Mouse (Mus musculus): Measurements from ENCODE around the gene Rpl22. TPM values are rescaled to one million over a fixed set of nuclear protein-coding genes. Genes with fewer than 3 reads are reported as not detected.
A peak's percentile ranks its signal among the peaks of the same experiment; 100 is the strongest.

Rpl22 gene
- 278 and 280 TPM in 2 replicates for polyA plus RNA-seq (2016; fragmentation: Nextera tagmentation; extraction: Ambion mirVana)

- Histone ChIP-seq H3K4me1 (replicated peaks) (peaks cover 13% of the 10 kb centered on the region), H3K9me3 (replicated peaks) (no peaks in the 10 kb centered on the region), H3K4me2 (peak within 1 kb of the TSS; percentile 84), H3K27me3 (replicated peaks) (no peaks in the 10 kb centered on the region), H3K9ac (peak within 1 kb of the TSS; percentile 95), H3K27ac (ENCODE audit: poor library complexity, severe bottlenecking) (peak within 1 kb of the TSS; percentile 74), H3K4me3 (peak within 1 kb of the TSS; percentile 95), H3K36me3 (peaks cover 35% of the 10 kb centered on the region)
- ATAC-seq (ENCODE audit: insufficient number of reproducible peaks, low FRiP score) = peak; percentile 96
- WGBS = under 1% methylated on average over 70 of the region's 70 CpGs
Observed at GRCm38 (mm10) chr4:152325574-152326411, at the start of gene Rpl22. Gene Rpl22 (plus strand): TSS chr4:152325742.

GRCm38 (mm10) chr4:152276389-152277347, 48.9 kb upstream of the Rpl22 start:
- WGBS = 46% methylated on average over 10 of the region's 10 CpGs
- no peak overlapping the region for H3K4me3 ChIP-seq
- no peaks in the 10 kb centered on the region for H3K9me3 ChIP-seq (replicated peaks)
- H3K27me3 ChIP-seq (replicated peaks) = peaks cover 37% of the 10 kb centered on the region
- H3K4me1 ChIP-seq (replicated peaks) = peaks cover 50% of the 10 kb centered on the region
- no peak overlapping the region for H3K27ac ChIP-seq (ENCODE audit: poor library complexity, severe bottlenecking)
- ATAC-seq (ENCODE audit: insufficient number of reproducible peaks, low FRiP score) = no peak
- no peak overlapping the region for H3K4me2 ChIP-seq
- no peak overlapping the region for H3K9ac ChIP-seq
- H3K36me3 ChIP-seq = peaks cover 26% of the 10 kb centered on the region

- Histone ChIP-seq H3K9ac (no peak overlapping the region), H3K9me3 (replicated peaks) (no peaks in the 10 kb centered on the region), H3K27me3 (replicated peaks) (peaks cover 50% of the 10 kb centered on the region), H3K27ac (ENCODE audit: poor library complexity, severe bottlenecking) (no peak overlapping the region), H3K4me2 (no peak overlapping the region), H3K36me3 (peaks cover 28% of the 10 kb centered on the region), H3K4me1 (replicated peaks) (peaks cover 42% of the 10 kb centered on the region), H3K4me3 (no peak overlapping the region)
- no peak for ATAC-seq (ENCODE audit: insufficient number of reproducible peaks, low FRiP score)
- 65% methylated on average over 2 of the region's 2 CpGs for WGBS
Observed at GRCm38 (mm10) chr4:152277916-152278315, 47.6 kb upstream of the Rpl22 start.

- Histone ChIP-seq H3K27ac (ENCODE audit: poor library complexity, severe bottlenecking) (no peak overlapping the region), H3K36me3 (peaks cover 28% of the 10 kb centered on the region), H3K27me3 (replicated peaks) (peaks cover 60% of the 10 kb centered on the region), H3K4me2 (no peak overlapping the region), H3K9me3 (replicated peaks) (no peaks in the 10 kb centered on the region), H3K9ac (no peak overlapping the region), H3K4me1 (replicated peaks) (peaks cover 39% of the 10 kb centered on the region), H3K4me3 (no peak overlapping the region)
- ATAC-seq (ENCODE audit: insufficient number of reproducible peaks, low FRiP score) = no peak
- 86% methylated on average over 23 of the region's 23 CpGs for WGBS
Observed at GRCm38 (mm10) chr4:152278986-152279385, 46.6 kb upstream of the Rpl22 start.

GRCm38 (mm10) chr4:152281601-152282000, 43.9 kb upstream of the Rpl22 start:
- Histone ChIP-seq H3K4me3 (no peak overlapping the region), H3K36me3 (peaks cover 28% of the 10 kb centered on the region), H3K9ac (no peak overlapping the region), H3K4me2 (no peak overlapping the region), H3K27me3 (replicated peaks) (peaks cover 76% of the 10 kb centered on the region), H3K27ac (ENCODE audit: poor library complexity, severe bottlenecking) (no peak overlapping the region), H3K9me3 (replicated peaks) (no peaks in the 10 kb centered on the region), H3K4me1 (replicated peaks) (peaks cover 21% of the 10 kb centered on the region)
- WGBS = 48% methylated on average over 15 of the region's 15 CpGs
- no peak for ATAC-seq (ENCODE audit: insufficient number of reproducible peaks, low FRiP score)

GRCm38 (mm10) chr4:152282721-152283120, 42.8 kb upstream of the Rpl22 start:
- Histone ChIP-seq H3K4me1 (replicated peaks) (peaks cover 18% of the 10 kb centered on the region), H3K27me3 (replicated peaks) (peaks cover 87% of the 10 kb centered on the region), H3K4me2 (peak overlapping the region; percentile 65), H3K9me3 (replicated peaks) (no peaks in the 10 kb centered on the region), H3K4me3 (peak overlapping the region; percentile 34), H3K9ac (0 out of 2 replicates have a peak overlapping the region, but pooled peaks have one; percentile 45), H3K36me3 (peaks cover 28% of the 10 kb centered on the region), H3K27ac (ENCODE audit: poor library complexity, severe bottlenecking) (no peak overlapping the region)
- WGBS = 23% methylated on average over 34 of the region's 34 CpGs
- ATAC-seq (ENCODE audit: insufficient number of reproducible peaks, low FRiP score) = no peak

- 5% methylated on average over 68 of the region's 70 CpGs for WGBS
- Histone ChIP-seq H3K4me2 (peak overlapping the region; percentile 65), H3K27me3 (replicated peaks) (peaks cover 93% of the 10 kb centered on the region), H3K27ac (ENCODE audit: poor library complexity, severe bottlenecking) (no peak overlapping the region), H3K4me3 (peak overlapping the region; percentile 34), H3K9me3 (replicated peaks) (no peaks in the 10 kb centered on the region), H3K36me3 (peaks cover 25% of the 10 kb centered on the region), H3K4me1 (replicated peaks) (peaks cover 18% of the 10 kb centered on the region), H3K9ac (0 out of 2 replicates have a peak overlapping the region, but pooled peaks have one; percentile 45)
- peak; percentile 77 for ATAC-seq (ENCODE audit: insufficient number of reproducible peaks, low FRiP score)
Observed at GRCm38 (mm10) chr4:152283186-152283950, 42.2 kb upstream of the Rpl22 start.

- 2% methylated on average over 10 of the region's 10 CpGs for WGBS
- peaks cover 12% of the 10 kb centered on the region; the same call in 1 of the 2 replicates for H3K36me3 ChIP-seq
- H3K9me3 ChIP-seq (replicated peaks) = no peaks in the 10 kb centered on the region
- no peak overlapping the region for H3K4me3 ChIP-seq
- no peak for ATAC-seq (ENCODE audit: insufficient number of reproducible peaks, low FRiP score)
- no peak overlapping the region for H3K27ac ChIP-seq (ENCODE audit: poor library complexity, severe bottlenecking)
- no peak overlapping the region for H3K4me2 ChIP-seq
- H3K9ac ChIP-seq = no peak overlapping the region
- peaks cover 22% of the 10 kb centered on the region for H3K4me1 ChIP-seq (replicated peaks)
- peaks cover 92% of the 10 kb centered on the region for H3K27me3 ChIP-seq (replicated peaks)
Observed at GRCm38 (mm10) chr4:152285505-152285904, 40.0 kb upstream of the Rpl22 start.

GRCm38 (mm10) chr4:152286183-152286582, 39.4 kb upstream of the Rpl22 start:
- Histone ChIP-seq H3K27ac (ENCODE audit: poor library complexity, severe bottlenecking) (no peak overlapping the region), H3K4me1 (replicated peaks) (peaks cover 23% of the 10 kb centered on the region), H3K4me3 (no peak overlapping the region), H3K9me3 (replicated peaks) (no peaks in the 10 kb centered on the region), H3K27me3 (replicated peaks) (peaks cover 92% of the 10 kb centered on the region), H3K9ac (no peak overlapping the region), H3K4me2 (no peak overlapping the region), H3K36me3 (0 out of 2 replicates have a peak, but pooled peaks cover 6% of the 10 kb centered on the region)
- WGBS = 5% methylated on average over 32 of the region's 32 CpGs
- ATAC-seq (ENCODE audit: insufficient number of reproducible peaks, low FRiP score) = no peak

GRCm38 (mm10) chr4:152286887-152287286, 38.7 kb upstream of the Rpl22 start:
- no peak for ATAC-seq (ENCODE audit: insufficient number of reproducible peaks, low FRiP score)
- Histone ChIP-seq H3K9ac (no peak overlapping the region), H3K27me3 (replicated peaks) (peaks cover 92% of the 10 kb centered on the region), H3K4me1 (replicated peaks) (peaks cover 23% of the 10 kb centered on the region), H3K27ac (ENCODE audit: poor library complexity, severe bottlenecking) (no peak overlapping the region), H3K9me3 (replicated peaks) (no peaks in the 10 kb centered on the region), H3K36me3 (0 out of 2 replicates have a peak, but pooled peaks cover under 1% of the 10 kb centered on the region), H3K4me3 (no peak overlapping the region), H3K4me2 (no peak overlapping the region)
- WGBS = 8% methylated on average over 26 of the region's 26 CpGs
